Mouse (Mus musculus): ENCODE measurements around the gene Gm48551.

The Gm48551 gene

GRCm38 (mm10) chr10:81356991-81357844, 27.0 kb upstream of the Gm48551 start, which contains the start of gene Mfsd12:
Mfsd12 (plus strand) TSS chr10:81357491.
- in situ Hi-C loops (cut with MboI, MseI), result no loop called here

DNA sequence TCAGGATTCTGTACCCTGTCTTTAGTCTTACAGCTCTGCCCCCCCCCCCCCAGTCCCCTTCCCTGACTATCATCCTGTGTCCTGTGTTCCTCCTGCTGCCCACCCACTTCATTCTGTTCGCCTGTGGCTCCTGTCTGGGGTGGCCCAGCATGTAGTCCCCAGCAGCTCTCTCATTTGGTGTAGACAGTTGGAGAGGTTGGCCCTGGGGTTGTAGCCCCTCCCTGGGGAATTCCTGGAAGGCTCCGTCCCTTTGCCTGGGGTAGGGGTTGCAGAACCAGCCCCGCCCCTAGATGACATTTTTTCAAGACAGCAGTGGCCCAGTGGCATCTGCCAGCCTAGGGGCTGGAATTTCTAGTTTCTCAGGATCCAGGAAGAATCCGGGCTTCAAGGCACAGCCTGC, 26.1 kb upstream of the Gm48551 start:
- in situ Hi-C loops (cut with MboI, MseI), result no loop called here

- in situ Hi-C loops (cut with MboI, MseI), result no loop called here
These were observed 25.4 kb upstream of the Gm48551 start for GRCm38 (mm10) chr10:81358841-81359240.

DNA sequence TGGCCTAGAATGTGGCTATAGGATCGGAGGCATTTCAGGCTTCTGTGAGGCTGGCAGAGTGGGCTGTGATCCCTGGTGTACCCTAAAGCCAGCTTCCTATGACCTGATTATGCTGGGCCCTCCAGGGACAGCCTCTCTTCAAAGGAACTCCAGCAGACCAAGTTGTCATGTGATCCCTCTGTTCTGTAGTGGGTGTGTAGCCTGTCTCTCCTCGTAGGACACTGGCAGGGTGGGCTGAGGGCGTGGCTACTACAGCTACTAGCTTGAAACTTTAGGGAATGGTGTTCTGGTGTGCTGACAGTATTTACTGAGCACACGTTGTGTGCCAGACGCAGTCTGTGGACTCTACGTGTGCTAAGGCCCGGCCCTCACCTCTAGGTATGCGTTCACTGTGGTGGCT, 23.5 kb upstream of the Gm48551 start:
- in situ Hi-C loops (cut with MboI, MseI), result no loop called here

GRCm38 (mm10) chr10:81362336-81362949, 21.8 kb upstream of the Gm48551 start:
- in situ Hi-C loops (cut with MboI, MseI), result no loop called here

- in situ Hi-C loops (cut with MboI, MseI), result no loop called here
These were observed 20.6 kb upstream of the Gm48551 start for GRCm38 (mm10) chr10:81363436-81364346.

- in situ Hi-C loops (cut with MboI, MseI), result no loop called here
These were observed 19.6 kb upstream of the Gm48551 start for GRCm38 (mm10) chr10:81364666-81365065.

- in situ Hi-C loops (cut with MboI, MseI), result no loop called here
These were observed 19.2 kb upstream of the Gm48551 start for GRCm38 (mm10) chr10:81365073-81365472.

DNA sequence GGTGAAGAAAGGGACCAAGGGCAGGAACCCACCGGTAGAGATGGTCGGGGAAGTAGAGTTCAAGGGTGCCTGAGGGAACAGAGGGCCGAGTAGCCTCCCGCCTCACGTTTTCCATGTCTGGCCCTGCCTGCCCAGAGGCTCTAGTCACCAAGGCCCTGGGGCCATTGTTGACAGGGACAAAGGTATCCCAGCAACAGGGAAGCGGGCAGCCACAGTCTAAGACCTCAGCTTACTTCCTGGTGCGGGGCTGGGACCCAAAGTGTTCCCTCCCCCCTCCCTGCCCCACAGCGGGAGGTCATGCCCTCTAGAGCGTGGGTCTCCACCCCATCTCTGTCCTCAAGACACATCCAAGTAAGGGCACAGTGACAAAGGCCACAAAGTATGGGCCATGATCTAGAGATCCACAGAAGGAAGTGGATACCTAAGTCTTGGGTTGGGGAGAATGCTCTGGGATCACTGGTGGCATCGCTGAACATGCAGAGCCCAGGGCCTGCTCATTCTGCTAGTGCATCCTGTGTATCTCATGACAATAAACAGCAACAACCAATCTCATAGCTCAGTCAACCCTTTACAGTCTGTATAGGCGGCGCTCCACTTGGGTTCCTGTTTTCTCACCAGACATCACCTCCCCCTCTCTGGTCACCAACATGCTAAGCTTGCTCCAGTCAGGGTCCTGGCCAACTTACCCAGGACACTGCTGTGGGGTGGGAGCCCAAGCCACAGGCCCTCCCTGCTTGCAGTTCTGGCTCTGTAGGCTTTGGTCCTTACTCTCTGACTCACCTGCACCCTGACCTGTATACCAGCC, 18.4 kb upstream of the Gm48551 start, which contains the start of gene 4930404N11Rik:
4930404N11Rik (minus strand) TSS at position 145 of the 805 bp plus-strand sequence.
- in situ Hi-C loops (cut with MboI, MseI), result no loop called here

GRCm38 (mm10) chr10:81366477-81367206, 17.6 kb upstream of the Gm48551 start:
- in situ Hi-C loops (cut with MboI, MseI), result no loop called here

DNA sequence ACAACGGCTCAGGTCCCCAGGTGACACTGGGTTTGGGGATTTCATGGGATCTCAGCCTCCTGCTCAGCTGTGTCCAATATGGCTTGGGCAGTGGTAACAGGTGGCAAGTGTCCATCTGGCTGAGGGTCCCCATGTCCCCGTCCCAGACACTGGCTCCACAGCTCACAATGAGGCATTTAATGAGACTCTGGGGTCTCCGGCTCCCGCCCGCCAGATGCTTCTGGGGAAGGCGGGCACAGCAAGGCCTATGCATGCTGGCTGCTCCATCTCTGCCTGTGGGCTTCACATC, 17.1 kb upstream of the Gm48551 start:
- in situ Hi-C loops (cut with MboI, MseI), result no loop called here

GRCm38 (mm10) chr10:81375322-81375721, 8.9 kb upstream of the Gm48551 start:
- in situ Hi-C loops (cut with MboI, MseI), result no loop called here

DNA sequence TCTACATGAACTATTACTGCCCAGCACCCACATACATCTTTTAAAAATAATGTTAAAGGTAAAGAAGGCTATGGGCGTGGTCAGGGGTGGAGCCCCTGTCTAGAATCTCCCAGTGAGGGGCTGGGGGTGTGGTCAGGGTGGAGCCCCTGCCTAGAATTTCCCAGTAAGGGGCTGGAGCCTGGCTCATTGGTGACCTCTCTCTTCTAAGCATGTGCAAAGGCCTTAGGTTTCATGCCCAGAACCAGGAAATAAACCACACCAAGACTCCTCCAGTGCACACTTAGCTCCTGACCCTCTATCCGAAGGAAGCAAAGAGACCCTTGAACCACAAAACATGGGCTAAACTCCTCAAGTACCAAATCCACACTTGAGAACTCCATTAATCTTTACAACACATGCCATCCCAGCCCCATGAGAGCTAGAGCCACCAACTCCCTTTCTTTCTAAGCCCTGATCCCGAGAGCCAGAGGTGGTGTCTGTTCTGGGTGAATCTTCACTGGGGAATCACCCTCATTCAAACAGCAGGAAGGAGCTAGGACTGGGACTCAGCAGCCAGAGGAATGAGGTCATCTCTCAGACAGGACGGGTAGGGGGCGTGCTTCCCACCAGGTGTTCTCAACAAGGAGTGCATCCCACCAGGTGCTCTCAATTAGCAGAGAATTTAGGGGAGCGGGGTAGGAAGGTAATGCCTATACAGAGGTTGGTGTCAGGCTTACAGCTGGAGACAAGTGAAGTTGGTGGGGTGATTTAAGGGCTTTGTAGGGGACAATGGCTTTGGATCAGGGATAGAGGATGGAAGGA, 7.5 kb upstream of the Gm48551 start:
- in situ Hi-C loops (cut with MboI, MseI), result no loop called here

DNA sequence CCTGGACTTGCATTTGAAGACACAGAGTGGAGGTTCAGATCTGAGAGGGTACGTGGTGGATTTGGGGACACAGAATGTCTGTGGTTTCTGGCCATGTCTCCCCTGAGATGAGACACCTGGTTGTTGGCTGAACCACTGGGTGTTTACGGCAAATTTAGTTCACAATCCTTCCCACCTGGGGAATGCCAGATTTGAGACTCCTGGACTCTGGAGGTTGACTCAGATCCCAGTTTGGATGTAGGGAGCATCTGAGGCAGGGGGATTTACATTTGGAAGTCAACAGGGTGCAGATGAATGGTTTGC, 7.0 kb upstream of the Gm48551 start:
- in situ Hi-C loops (cut with MboI, MseI), result no loop called here

DNA sequence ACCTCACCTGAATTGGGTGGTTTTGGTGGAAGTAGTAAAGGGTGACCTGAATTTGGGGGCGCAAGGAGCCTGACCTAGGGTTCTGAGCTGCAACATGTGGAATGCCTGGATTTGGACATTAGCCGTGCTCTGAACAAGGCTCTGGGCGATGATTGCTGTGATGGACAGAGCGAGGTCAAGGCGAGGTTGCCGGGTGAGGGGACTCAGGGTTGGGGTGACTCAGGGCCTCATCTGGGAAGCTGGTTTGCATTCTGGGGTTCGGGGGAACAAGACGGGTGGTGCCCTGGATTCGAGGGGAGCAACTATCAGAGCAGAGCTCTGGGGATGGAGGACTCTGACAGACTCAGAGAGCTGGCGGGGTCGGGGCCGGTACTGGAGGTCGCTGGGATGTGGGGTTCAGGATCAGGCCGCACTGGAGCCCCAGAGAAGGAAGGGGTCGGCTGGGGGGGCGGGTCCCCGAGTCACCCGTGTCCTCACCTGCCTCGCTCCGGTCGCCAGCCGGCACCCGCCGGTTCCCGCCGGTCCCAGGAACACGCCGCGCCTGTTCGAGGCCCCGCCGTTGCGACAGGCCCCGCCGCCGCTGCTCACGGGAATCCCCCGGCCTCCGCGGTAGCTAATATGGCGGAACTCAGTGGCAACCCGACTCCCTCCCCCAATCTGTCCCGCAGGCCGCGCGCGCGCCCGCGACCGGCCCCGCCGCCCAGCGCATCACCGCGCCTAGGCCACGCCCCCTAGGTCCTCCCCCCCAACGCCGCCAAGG, 6.3 kb upstream of the Gm48551 start, which contains the start of gene Fzr1:
Fzr1 (minus strand) TSS at position 724 of the 760 bp plus-strand sequence.
- in situ Hi-C loops (cut with MboI, MseI), result no loop called here

GRCm38 (mm10) chr10:81378553-81379182, 5.6 kb upstream of the Gm48551 start:
- in situ Hi-C loops (cut with MboI, MseI), result no loop called here

- in situ Hi-C loops (cut with MboI, MseI), result no loop called here
These were observed 5.1 kb upstream of the Gm48551 start for GRCm38 (mm10) chr10:81379183-81379553.

DNA sequence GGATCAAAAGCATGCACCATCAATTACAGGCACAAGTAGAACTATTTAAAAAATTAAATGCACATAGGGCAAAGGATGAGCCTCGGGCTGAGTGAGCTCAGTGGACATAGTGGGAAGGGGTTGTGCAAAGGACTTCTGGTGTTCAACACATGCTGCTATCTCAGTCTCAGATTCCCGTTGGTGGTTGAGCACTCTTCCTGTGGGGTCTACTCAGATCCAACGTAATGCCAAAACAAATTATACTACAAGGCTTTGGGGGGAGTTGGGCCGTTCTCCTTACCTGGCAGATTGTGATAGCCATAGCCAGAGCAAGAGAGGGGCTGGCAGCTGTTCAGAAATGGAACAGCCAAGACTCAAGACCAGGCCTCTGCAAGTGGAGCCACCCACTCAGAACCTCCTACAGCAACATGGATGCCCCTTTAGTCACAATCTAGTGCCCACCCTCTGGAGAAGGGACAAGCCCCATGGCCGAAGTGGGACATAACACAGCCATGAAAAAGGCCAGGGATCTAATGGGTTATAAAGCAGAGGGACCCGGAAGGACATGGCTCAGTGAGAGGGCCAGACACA, 4.4 kb upstream of the Gm48551 start:
- in situ Hi-C loops (cut with MboI, MseI), result no loop called here
